Mouse (Mus musculus) thymus, adult 2 months (tissue): ENCODE measurements around the gene Slc38a10. TPM values are rescaled to one million over a fixed set of nuclear protein-coding genes. Genes with fewer than 3 reads are reported as not detected.
A peak's percentile ranks its signal among the peaks of the same experiment; 100 is the strongest.

Source experiments
- DNase-seq: peaks from one replicate; pipeline ENCODE4 v3.0.0; 2021
- H3K27ac ChIP-seq: fragments of 200-500 bp; 2 replicates; pipeline ENCODE4 v1.5.1; 2012; ENCODE audit warnings: low read length, control low read depth; ENCODE audit not compliant: control insufficient read depth, insufficient read depth
- H3K27me3 ChIP-seq: fragments of 200-500 bp; 2 replicates; pipeline ENCODE4 v1.6.1; 2012; ENCODE audit warnings: mild to moderate bottlenecking, low read length, moderate library complexity, mixed read lengths; ENCODE audit not compliant: control insufficient read depth, insufficient read depth
- H3K36me3 ChIP-seq: fragments of 200-500 bp; 2 replicates; pipeline ENCODE4 v1.6.1; 2012; ENCODE audit warnings: mild to moderate bottlenecking, low read length, moderate library complexity; ENCODE audit not compliant: control insufficient read depth, insufficient read depth
- H3K4me1 ChIP-seq: fragments of 200-500 bp; replicated peaks from 2 replicates; pipeline ENCODE4 v1.6.1; 2012; ENCODE audit warnings: low read length; ENCODE audit not compliant: control insufficient read depth, insufficient read depth
- H3K4me3 ChIP-seq: fragments of 200-500 bp; 2 replicates; pipeline ENCODE4 v1.5.1; 2012; ENCODE audit warnings: mild to moderate bottlenecking, low read length, control low read depth, moderate library complexity; ENCODE audit not compliant: control insufficient read depth, insufficient read depth
- CTCF ChIP-seq: fragments of 200-500 bp; IDR thresholded peaks from 2 replicates; pipeline ENCODE4 v1.5.1; 2012; ENCODE audit warnings: mild to moderate bottlenecking, control low read depth, low read length, moderate library complexity, borderline replicate concordance; ENCODE audit not compliant: control insufficient read depth, poor library complexity, insufficient read depth; ENCODE audit errors: extremely low read depth
- POLR2A ChIP-seq: fragments of 200-500 bp; IDR thresholded peaks from 2 replicates; pipeline ENCODE4 v1.6.1; 2012; ENCODE audit warnings: mild to moderate bottlenecking, low read length, control low read depth, moderate library complexity; ENCODE audit not compliant: control insufficient read depth, poor library complexity, insufficient read depth; ENCODE audit errors: extremely low read depth
- WGBS: fragments of 180-500 bp; shearing (Covaris S2); methylation state at CpG from one replicate; pipeline ENCODE4 v1.1.7; 2018; 5-methylcytosine and 5-hydroxymethylcytosine counted together
- polyA plus RNA-seq: library from polyadenylated mRNA; depleted of rRNA; stranded (reverse); fragments of >200 nt; gene quantifications from 2 replicates; pipeline ENCODE4 v1.2.3, GENCODE M21; 2012

Slc38a10 gene
- polyA plus RNA-seq, 1 experiment: 167 TPM

GRCm38 (mm10) chr11:120185316-120186141, 34.4 kb upstream of the Slc38a10 start:
- peaks cover 11% of the 10 kb centered on the region for H3K4me1 ChIP-seq
- no peaks in the 10 kb centered on the region for H3K27me3 ChIP-seq
- 90% methylated on average over 54 of the region's 54 CpGs for WGBS
- no peak for DNase-seq
- H3K4me3 ChIP-seq: 0 out of 2 replicates have a peak overlapping the region, but pooled peaks have one; percentile 1
- TF ChIP-seq POLR2A: no peak
- TF ChIP-seq CTCF: no peak
- H3K27ac ChIP-seq: no peak overlapping the region
- no peaks in the 10 kb centered on the region for H3K36me3 ChIP-seq

GRCm38 (mm10) chr11:120184371-120185315, 33.5 kb upstream of the Slc38a10 start:
- TF ChIP-seq CTCF: no peak
- TF ChIP-seq POLR2A: no peak
- H3K27ac ChIP-seq: no peak overlapping the region
- no peak overlapping the region for H3K4me3 ChIP-seq
- no peaks in the 10 kb centered on the region for H3K27me3 ChIP-seq
- H3K4me1 ChIP-seq: peaks cover 6% of the 10 kb centered on the region; the same call in 1 of the 2 replicates
- WGBS: 92% methylated on average over 16 of the region's 16 CpGs
- H3K36me3 ChIP-seq: no peaks in the 10 kb centered on the region
- no peak for DNase-seq

GRCm38 (mm10) chr11:120183708-120184107, 32.6 kb upstream of the Slc38a10 start:
- no peak for DNase-seq
- 93% methylated on average over 11 of the region's 11 CpGs for WGBS
- Histone ChIP-seq H3K4me3 (no peak overlapping the region), H3K36me3 (no peaks in the 10 kb centered on the region), H3K4me1 (peaks cover 6% of the 10 kb centered on the region; the same call in 1 of the 2 replicates), H3K27me3 (no peaks in the 10 kb centered on the region), H3K27ac (no peak overlapping the region)
- TF ChIP-seq CTCF (no peak), POLR2A (no peak)

GRCm38 (mm10) chr11:120183180-120183579, 32.0 kb upstream of the Slc38a10 start:
- 100% methylated on average over 1 of the region's 1 CpGs for WGBS
- Histone ChIP-seq H3K4me1 (peaks cover 4% of the 10 kb centered on the region; the same call in 1 of the 2 replicates), H3K27me3 (no peaks in the 10 kb centered on the region), H3K4me3 (no peak overlapping the region), H3K27ac (no peak overlapping the region), H3K36me3 (no peaks in the 10 kb centered on the region)
- no peak for DNase-seq
- TF ChIP-seq POLR2A (no peak), CTCF (no peak)

- no peak for TF ChIP-seq CTCF
- no peak for TF ChIP-seq POLR2A
- WGBS: 91% methylated on average over 3 of the region's 3 CpGs
- no peak overlapping the region for H3K27ac ChIP-seq
These were observed 31.4 kb upstream of the Slc38a10 start for GRCm38 (mm10) chr11:120182396-120183030.

GRCm38 (mm10) chr11:120181379-120181778, 30.2 kb upstream of the Slc38a10 start:
- H3K27ac ChIP-seq: no peak overlapping the region
- TF ChIP-seq POLR2A: no peak
- no peak for TF ChIP-seq CTCF
- no peak overlapping the region for H3K4me3 ChIP-seq
- DNase-seq: no peak
- H3K36me3 ChIP-seq: no peaks in the 10 kb centered on the region
- no peaks in the 10 kb centered on the region for H3K4me1 ChIP-seq
- 36% methylated on average over 3 of the region's 3 CpGs for WGBS
- H3K27me3 ChIP-seq: no peaks in the 10 kb centered on the region

More at GRCm38 (mm10) chr11:120182396-120183030, 31.4 kb upstream of the Slc38a10 start:
- no peak for DNase-seq
- Histone ChIP-seq H3K27me3 (no peaks in the 10 kb centered on the region), H3K36me3 (no peaks in the 10 kb centered on the region), H3K4me1 (no peaks in the 10 kb centered on the region), H3K4me3 (no peak overlapping the region)
